Comparison of ENCODE assay signal across 31 mouse cellular contexts in genomic region chr3:24217476-24217875, GRCm38 (mm10).
DNase-seq lines count a peak whose midpoint lies in the region; ATAC-seq and TF ChIP-seq lines count a peak whose summit lies in the region.
"Had no signal": no experiment of that assay in that cellular context is flagged by ENCODE, and none has a peak within 500 bp of the region (broad histone marks: within the 10 kb centered on the region; RNA-seq: fewer than 3 reads in every experiment).

No protein-coding gene starts in this region.

- H3K9ac ChIP-seq in kidney, embryonic 14.5 days (ENCODE audit: low read depth, low read length): no peak overlapping the region
- H3K9ac ChIP-seq in stomach, postnatal 0 days (ENCODE audit: low read length): no peak overlapping the region
- H3K9ac ChIP-seq: embryonic facial prominence, embryonic 13.5 days; forebrain, embryonic 12.5 days; forebrain, embryonic 15.5 days; heart, embryonic 13.5 days; hindbrain, embryonic 12.5 days had no signal

- no peak for TF ChIP-seq EP300 in stomach, postnatal 0 days (optimal IDR thresholded peaks at IDR 0.05)

- intact Hi-C loops in heart, postnatal 36 days (cut with DNase I): no loop called here

- H3K4me1 ChIP-seq in kidney, adult 2 months (ENCODE audit: control insufficient read depth, insufficient read depth, low read length): no peaks in the 10 kb centered on the region
- no peaks in the 10 kb centered on the region for H3K4me1 ChIP-seq in kidney, embryonic 14.5 days (ENCODE audit: control insufficient read depth, insufficient read depth, low read length)
- no peaks in the 10 kb centered on the region for H3K4me1 ChIP-seq in stomach, postnatal 0 days (replicated peaks; ENCODE audit: control insufficient read depth, insufficient read depth)
- H3K4me1 ChIP-seq: embryonic facial prominence, embryonic 10.5 days; embryonic facial prominence, embryonic 13.5 days; forebrain, embryonic 12.5 days; forebrain, embryonic 15.5 days; heart, embryonic 10.5 days; heart, embryonic 13.5 days; hindbrain, embryonic 12.5 days had no signal

- TF ChIP-seq CTCF in kidney, adult 2 months (conservative IDR thresholded peaks at IDR 0.05; ENCODE audit: insufficient read depth, insufficient read length, low read depth, low read length): 0 out of 2 replicates have a peak, but pooled peaks have one; percentile 11
- TF ChIP-seq CTCF in Patski (IDR thresholded peaks at IDR 0.05): peak; percentile 29
- peak; percentile 6; the same call in 1 of the 2 replicates for TF ChIP-seq CTCF in stomach, postnatal 0 days (IDR thresholded peaks at IDR 0.05; ENCODE audit: low read depth)

- H3K4me3 ChIP-seq in kidney, adult 2 months (ENCODE audit: insufficient read depth, low read depth, low read length): no peak overlapping the region
- H3K4me3 ChIP-seq in kidney, embryonic 14.5 days (ENCODE audit: low read length): no peak overlapping the region
- no peak overlapping the region for H3K4me3 ChIP-seq in stomach, postnatal 0 days (ENCODE audit: low read depth, low read length)
- H3K4me3 ChIP-seq: embryonic facial prominence, embryonic 10.5 days; embryonic facial prominence, embryonic 13.5 days; erythroblast, embryonic 14.5 days; forebrain, embryonic 12.5 days; forebrain, embryonic 15.5 days; heart, adult 2 months; heart, embryonic 10.5 days; heart, embryonic 13.5 days; hindbrain, embryonic 12.5 days had no signal

- POLR2A ChIA-PET in Patski (lab: Charles Lee): no interaction called here

- TF ChIP-seq POLR2A in kidney, adult 2 months (IDR thresholded peaks at IDR 0.05; ENCODE audit: low read depth, low read length): no peak

- CTCF ChIA-PET in Patski (lab: Charles Lee): no interaction called here

- H3K36me3 ChIP-seq in kidney, adult 2 months (ENCODE audit: control insufficient read depth, insufficient read depth, low read length): no peaks in the 10 kb centered on the region
- H3K36me3 ChIP-seq in kidney, embryonic 14.5 days (ENCODE audit: control insufficient read depth, insufficient read depth, low read length): no peaks in the 10 kb centered on the region
- H3K36me3 ChIP-seq in stomach, postnatal 0 days (ENCODE audit: control insufficient read depth, insufficient read depth, low read length): no peaks in the 10 kb centered on the region
- H3K36me3 ChIP-seq: embryonic facial prominence, embryonic 10.5 days; embryonic facial prominence, embryonic 13.5 days; forebrain, embryonic 12.5 days; forebrain, embryonic 15.5 days; heart, embryonic 10.5 days; heart, embryonic 13.5 days; hindbrain, embryonic 12.5 days had no signal

- no peak overlapping the region for H3K4me2 ChIP-seq in kidney, embryonic 14.5 days (replicated peaks; ENCODE audit: low read depth, low read length)
- no peak overlapping the region for H3K4me2 ChIP-seq in stomach, postnatal 0 days (replicated peaks; ENCODE audit: low read depth)
- H3K4me2 ChIP-seq: embryonic facial prominence, embryonic 13.5 days; forebrain, embryonic 12.5 days; forebrain, embryonic 15.5 days; heart, embryonic 13.5 days; hindbrain, embryonic 12.5 days had no signal

- H3K27ac ChIP-seq in kidney, adult 2 months (ENCODE audit: insufficient read depth, low read depth, low read length): no peak overlapping the region
- no peak overlapping the region for H3K27ac ChIP-seq in kidney, embryonic 14.5 days (ENCODE audit: low read depth, low read length)
- no peak overlapping the region for H3K27ac ChIP-seq in stomach, postnatal 0 days (replicated peaks)
- H3K27ac ChIP-seq: embryonic facial prominence, embryonic 10.5 days; embryonic facial prominence, embryonic 13.5 days; forebrain, embryonic 12.5 days; forebrain, embryonic 15.5 days; heart, adult 2 months; heart, embryonic 10.5 days; heart, embryonic 13.5 days; hindbrain, embryonic 12.5 days; hindbrain, postnatal 0 days had no signal

- no peak for ATAC-seq in kidney, embryonic 14.5 days (ENCODE audit: low FRiP score, low TSS enrichment)
- ATAC-seq in Patski: no peak
- no peak for ATAC-seq in stomach, postnatal 0 days (ENCODE audit: low FRiP score, low TSS enrichment)
- ATAC-seq: forebrain, embryonic 15.5 days; hindbrain, postnatal 0 days; inflammation-experienced regulatory T-cells, adult 6 months had no signal

- DNase-seq in kidney, adult 2 months: no peak
- peak; percentile 25 for DNase-seq in ES-CJ7 (ENCODE audit: low read depth, low spot score)
- no peak for DNase-seq in Patski (ENCODE audit: low read depth, low spot score)
- DNase-seq in stomach, postnatal 0 days (ENCODE audit: low spot score): no peak
- DNase-seq in heart, postnatal 36 days: no peak
- no peak for DNase-seq in gastrocnemius, adult 8-10 months (ENCODE audit: low spot score in 2 of 2)
- DNase-seq: adrenal gland, adult 8-10 months; adrenal gland, postnatal 25 days; B cell, adult 2 months; cerebellum, adult 11-12 months; cerebellum, adult 8-10 months; cerebellum, postnatal 10 days; cerebellum, postnatal 36 days; embryo, embryonic 11 days; gastrocnemius, postnatal 10 days; gastrocnemius, postnatal 36 days; heart, adult 2 months; heart, postnatal 14 days; kidney, adult 11 months had no signal

- in situ Hi-C loops in Patski (cut with MboI; ENCODE audit: low pct_unique_long_range_greater_than_20kb): no loop called here

- no peaks in the 10 kb centered on the region for H3K27me3 ChIP-seq in kidney, adult 2 months (replicated peaks; ENCODE audit: control insufficient read depth, insufficient read depth, low read length)
- H3K27me3 ChIP-seq in kidney, embryonic 14.5 days (ENCODE audit: control insufficient read depth, insufficient read depth, low read length): no peaks in the 10 kb centered on the region
- no peaks in the 10 kb centered on the region for H3K27me3 ChIP-seq in Patski
- no peaks in the 10 kb centered on the region for H3K27me3 ChIP-seq in stomach, postnatal 0 days (ENCODE audit: control insufficient read depth, insufficient read depth, low read length)
- H3K27me3 ChIP-seq: CH12.LX; embryonic facial prominence, embryonic 13.5 days; forebrain, embryonic 12.5 days; forebrain, embryonic 15.5 days; heart, embryonic 13.5 days; hindbrain, embryonic 12.5 days had no signal

- H3K9me3 ChIP-seq in kidney, embryonic 14.5 days (ENCODE audit: control insufficient read depth, low read length): no peaks in the 10 kb centered on the region
- no peaks in the 10 kb centered on the region for H3K9me3 ChIP-seq in stomach, postnatal 0 days (ENCODE audit: control insufficient read depth, low read length)
- H3K9me3 ChIP-seq: embryonic facial prominence, embryonic 10.5 days; embryonic facial prominence, embryonic 13.5 days; forebrain, embryonic 12.5 days; forebrain, embryonic 15.5 days; heart, embryonic 10.5 days; heart, embryonic 13.5 days; hindbrain, embryonic 12.5 days had no signal

- 94% methylated on average over 1 of the region's 1 CpGs for WGBS in kidney, adult 2 months
- 81% methylated on average over 1 of the region's 1 CpGs for whole genome bisulfite sequencing in kidney, embryonic 14.5 days
- WGBS in stomach, postnatal 0 days: 96% methylated on average over 1 of the region's 1 CpGs
